Mouse (Mus musculus) liver, adult 2 months (tissue): ENCODE measurements at regions not wholly inside any gene's neighbourhood (a gene's known extent, or its start where the extent isn't known, plus 50 kb on each side); places are given as distances from the start of the nearest gene placed in this dataset.

ENCODE experiments used
- CTCF ChIP-seq: fragments of 200-500 bp; IDR thresholded peaks from 2 replicates; pipeline ENCODE4 v1.5.1; 2011; ENCODE audit warnings: low read depth, low read length, control low read depth
- POLR2A ChIP-seq: fragments of 200-500 bp; IDR thresholded peaks from 2 replicates; pipeline ENCODE4 v1.6.1; 2011; ENCODE audit warnings: low read length, control low read depth; ENCODE audit not compliant: insufficient read depth; ENCODE audit errors: extremely low read depth

GRCm38 (mm10) chr10:56893210-56893705 is 516.1 kb downstream of the Gja1 start:
- no peak for TF ChIP-seq CTCF
- TF ChIP-seq POLR2A, result no peak
